Mouse (Mus musculus): ENCODE results near the gene Aga. TPM values are rescaled to one million over a fixed set of nuclear protein-coding genes. Genes with fewer than 3 reads are reported as not detected.
"Not testable (repeated sequence)": the region's sequence is repeated elsewhere in the genome, so short reads cannot be mapped to it uniquely, and the experiment has no call there.

Gene Aga
- 10 to 100 TPM; 43.9 to 53.8 (median 52.5) TPM for polyA plus RNA-seq (2017; shearing (Covaris generic))

DNA sequence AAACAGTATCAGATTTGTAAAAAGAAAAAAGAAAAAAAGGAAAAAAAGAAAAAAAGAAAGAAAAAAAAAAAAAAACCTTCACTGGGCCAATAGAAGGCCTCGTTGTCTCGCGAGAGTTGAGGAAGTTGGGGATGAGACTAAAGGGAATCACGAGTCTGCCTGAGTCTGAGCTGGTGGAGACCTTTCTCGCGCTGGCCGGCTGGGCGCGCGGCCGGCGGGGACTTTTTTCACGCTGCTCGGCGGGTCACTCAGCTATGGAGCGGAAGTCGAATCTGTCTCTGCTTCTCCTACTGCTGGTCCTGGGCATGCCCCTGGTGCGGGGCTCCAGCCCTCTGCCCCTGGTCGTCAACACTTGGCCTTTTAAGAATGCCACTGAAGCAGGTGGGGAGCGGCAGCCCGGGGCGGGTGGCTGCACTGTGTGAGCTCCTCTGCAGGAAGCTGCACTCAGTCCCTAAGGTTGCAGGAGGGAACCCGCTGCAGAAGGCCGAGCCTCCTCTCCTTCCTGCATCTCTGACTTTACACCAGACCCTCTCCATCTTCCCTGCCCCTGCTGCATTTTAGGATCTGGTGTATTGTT is at the start of gene Aga:
Aga (plus strand) TSS at position 177 of the 577 bp plus-strand sequence.
- peak; percentile 97 for ATAC-seq

- ATAC-seq, result no peak
These were observed 22.5 kb upstream of the Aga start for GRCm38 (mm10) chr8:53489063-53489462.

DNA sequence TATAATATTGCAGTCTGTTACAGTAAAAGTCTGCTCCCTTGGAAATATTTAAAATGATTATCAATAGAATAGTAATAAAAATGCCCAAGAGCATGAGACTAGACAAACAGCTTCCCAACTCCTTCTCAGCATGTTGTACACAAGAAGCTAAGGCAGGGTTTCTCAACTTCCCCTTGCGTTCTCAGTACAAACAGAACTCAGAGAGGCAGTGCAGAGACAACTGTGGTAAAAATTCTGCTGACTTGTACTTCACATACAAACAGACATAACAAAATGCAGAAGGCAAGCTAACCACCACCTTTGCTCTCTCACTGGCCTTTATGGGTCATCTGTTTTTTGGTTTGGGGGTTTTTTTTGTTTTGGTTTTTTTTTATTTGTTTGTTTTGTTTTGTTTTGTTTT is 15.3 kb upstream of the Aga start:
- no peak for ATAC-seq

DNA sequence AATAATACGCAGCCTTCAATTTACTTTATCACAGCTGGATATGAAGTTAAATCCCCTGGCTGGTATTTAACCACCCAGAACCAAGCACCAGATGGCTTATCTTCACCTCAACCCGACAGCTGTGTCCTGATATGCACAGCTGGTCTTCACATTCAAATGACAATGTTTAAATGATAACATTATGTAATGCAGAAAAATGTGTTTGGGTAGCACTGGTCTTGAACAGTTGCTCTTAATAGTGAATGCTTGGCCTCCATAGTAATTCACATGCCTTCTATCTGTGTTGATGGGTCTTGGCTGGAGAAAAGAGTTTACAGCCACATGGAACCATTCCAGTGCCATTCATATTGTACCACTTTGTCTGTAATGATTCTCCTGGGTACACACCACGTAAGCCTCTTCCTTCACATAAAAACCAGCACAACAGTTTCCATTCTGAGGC is 14.6 kb upstream of the Aga start:
- no peak for ATAC-seq

- ATAC-seq, result not testable (repeated sequence)
These were observed 26.5 kb downstream of the Aga start for GRCm38 (mm10) chr8:53538049-53538448.

GRCm38 (mm10) chr8:53539585-53539984 is 28.1 kb downstream of the Aga start:
- ATAC-seq, result no peak

GRCm38 (mm10) chr8:53562441-53563040 is 51.0 kb downstream of the Aga start:
- no peak for ATAC-seq

DNA sequence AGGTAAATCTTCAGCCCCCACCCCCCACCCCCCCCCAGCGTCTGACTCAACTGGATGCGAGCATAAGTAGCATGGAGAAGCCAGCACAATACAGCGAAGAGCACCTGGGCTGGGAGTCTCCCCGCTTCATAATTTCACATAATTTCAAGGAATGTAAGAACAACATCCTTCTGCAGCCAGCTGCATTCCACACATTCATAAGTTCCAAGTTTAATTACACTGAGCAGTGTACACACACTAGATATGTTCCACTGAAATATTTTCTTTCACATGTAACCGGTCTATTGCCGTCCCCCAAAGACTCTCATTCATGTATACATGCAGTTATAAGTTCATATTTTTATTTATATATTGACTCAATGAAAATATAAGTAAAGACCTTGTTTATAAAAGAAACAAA is 54.7 kb downstream of the Aga start:
- ATAC-seq, result no peak

Other genes with a start within 250 kb of the Aga start
- gene Neil3, start 127.3 kb downstream of the Aga start, polyA plus RNA-seq (2017; shearing (Covaris generic)), result 10 to 100 TPM in 1 of 3 experiments, 1 to 10 TPM in 2; 3.0 to 26.0 (median 3.5) TPM